Mouse (Mus musculus): ENCODE measurements around the gene Smlr1. TPM values are rescaled to one million over a fixed set of nuclear protein-coding genes. Genes with fewer than 3 reads are reported as not detected.

The Smlr1 gene
- polyA plus RNA-seq, 1 experiment from 2014 or later: 166 TPM

DNA sequence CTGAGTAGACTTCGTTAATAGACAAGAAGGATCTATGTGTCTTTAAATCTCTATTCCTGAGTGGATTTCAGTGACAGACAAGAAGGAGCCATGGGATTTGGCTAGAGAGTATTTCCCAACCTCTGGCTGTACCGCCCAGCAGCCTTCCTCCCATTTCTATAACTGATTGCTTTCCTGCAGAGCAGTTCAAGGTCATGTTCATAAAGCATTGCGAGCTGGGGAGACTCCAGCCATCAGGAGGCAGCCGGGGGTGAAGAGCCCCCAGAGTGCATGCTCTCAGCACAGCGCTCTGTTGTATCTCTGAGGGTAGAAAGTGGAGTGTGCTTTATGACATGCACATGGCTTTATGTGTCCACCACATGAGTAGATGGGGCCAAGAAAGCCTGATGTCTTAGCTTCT lies 53.3 kb downstream of the Smlr1 start:
- no peak for TF ChIP-seq CTCF (IDR thresholded peaks at IDR 0.05; ENCODE audit: low read depth)
- H3K4me2 ChIP-seq (replicated peaks; ENCODE audit: low read depth): no peak overlapping the region
- no peaks in the 10 kb centered on the region for H3K27me3 ChIP-seq (replicated peaks; ENCODE audit: control insufficient read depth, insufficient read depth, low read length)
- H3K27ac ChIP-seq (ENCODE audit: low read depth, low read length): no peak overlapping the region
- H3K4me1 ChIP-seq (replicated peaks; ENCODE audit: control insufficient read depth, insufficient read depth, low read length): no peaks in the 10 kb centered on the region
- H3K36me3 ChIP-seq (ENCODE audit: control insufficient read depth, insufficient read depth): 0 out of 2 replicates have a peak, but pooled peaks cover 5% of the 10 kb centered on the region
- H3K4me3 ChIP-seq (ENCODE audit: low read depth, low read length): no peak overlapping the region
- no peak for ATAC-seq
- H3K9me3 ChIP-seq (ENCODE audit: control insufficient read depth): no peaks in the 10 kb centered on the region
- no peak overlapping the region for H3K9ac ChIP-seq (ENCODE audit: low read depth, low read length)
- 48% methylated on average over 5 of the region's 5 CpGs for WGBS

DNA sequence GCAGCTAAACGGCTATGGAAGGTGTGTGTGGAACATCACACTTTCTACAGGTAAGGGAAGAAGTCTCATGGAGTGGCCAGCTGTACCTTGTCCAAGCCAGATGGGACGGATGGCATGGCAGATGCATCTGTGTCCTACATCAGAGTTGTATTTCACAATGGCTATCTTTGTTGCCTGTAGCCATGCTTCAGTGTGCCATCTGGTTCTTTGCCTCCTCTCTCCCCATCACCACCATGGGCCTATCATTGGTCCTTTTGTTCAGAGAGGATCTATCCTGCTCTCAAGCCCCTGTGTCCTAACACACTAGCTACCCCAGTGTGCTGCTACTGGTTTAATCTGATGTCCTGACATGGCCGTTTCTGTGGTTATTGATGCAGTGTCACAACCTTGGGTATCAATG lies 56.4 kb downstream of the Smlr1 start:
- H3K9me3 ChIP-seq (ENCODE audit: control insufficient read depth): no peaks in the 10 kb centered on the region
- H3K9ac ChIP-seq (ENCODE audit: low read depth, low read length): no peak overlapping the region
- no peak overlapping the region for H3K4me3 ChIP-seq (ENCODE audit: low read depth, low read length)
- TF ChIP-seq CTCF (IDR thresholded peaks at IDR 0.05; ENCODE audit: low read depth): no peak
- H3K4me2 ChIP-seq (replicated peaks; ENCODE audit: low read depth): no peak overlapping the region
- no peak overlapping the region for H3K27ac ChIP-seq (ENCODE audit: low read depth, low read length)
- H3K4me1 ChIP-seq (replicated peaks; ENCODE audit: control insufficient read depth, insufficient read depth, low read length): no peaks in the 10 kb centered on the region
- H3K27me3 ChIP-seq (replicated peaks; ENCODE audit: control insufficient read depth, insufficient read depth, low read length): no peaks in the 10 kb centered on the region
- H3K36me3 ChIP-seq (ENCODE audit: control insufficient read depth, insufficient read depth): 0 out of 2 replicates have a peak, but pooled peaks cover 5% of the 10 kb centered on the region
- 97% methylated on average over 3 of the region's 3 CpGs for WGBS
- ATAC-seq: no peak

Other genes starting within 250 kb of the Smlr1 start
- gene Akap7, start 228.4 kb downstream of the Smlr1 start, polyA plus RNA-seq (2015; fragmentation: Nextera tagmentation; extraction: Ambion mirVana): 42.3 and 51.6 TPM in 2 replicates
- 13.8 and 14.7 TPM in 2 replicates for gene Epb41l2, start 176.5 kb downstream of the Smlr1 start, polyA plus RNA-seq (2015; fragmentation: Nextera tagmentation; extraction: Ambion mirVana)